Mouse (Mus musculus): Measurements from ENCODE around the gene Tmem231.

DNA sequence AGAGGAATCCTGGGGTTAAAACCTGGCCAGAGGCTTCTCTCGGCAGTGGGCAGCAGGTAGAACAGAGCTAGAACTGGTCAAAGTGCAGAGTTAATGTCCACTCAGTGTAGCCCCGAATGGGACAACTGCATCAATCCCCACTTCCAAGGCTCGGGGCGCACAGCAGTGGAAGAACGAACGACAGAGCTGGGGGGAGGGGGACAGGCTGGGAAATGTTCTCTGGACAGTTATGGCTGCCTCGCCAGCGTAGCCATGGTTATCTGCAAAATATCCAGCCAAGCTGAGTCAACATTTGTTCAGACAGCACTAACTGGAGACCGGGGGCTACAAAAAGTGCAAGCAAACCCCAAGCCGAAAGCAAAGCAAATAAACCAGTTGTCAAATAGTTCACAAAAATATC lies 44.5 kb upstream of the Tmem231 start:
- TF ChIP-seq CTCF (IDR thresholded peaks at IDR 0.05): no peak
- no peak for TF ChIP-seq POLR2A (IDR thresholded peaks at IDR 0.05; ENCODE audit: insufficient read depth, low read depth, low read length)
